ENCODE assay signal across 10 mouse cellular contexts in genomic region chr1:193668841-193669240, GRCm38 (mm10).
A peak's percentile ranks its signal among the peaks of the same experiment; 100 is the strongest.
DNase-seq lines count a peak whose midpoint lies in the region; ATAC-seq and TF ChIP-seq lines count a peak whose summit lies in the region.
"Had no signal": no experiment of that assay in that cellular context is flagged by ENCODE, and none has a peak within 500 bp of the region (broad histone marks: within the 10 kb centered on the region; RNA-seq: fewer than 3 reads in every experiment).

No protein-coding gene starts in this region.

- H3K4me1 ChIP-seq in embryonic facial prominence, embryonic 14.5 days (ENCODE audit: control insufficient read depth, insufficient read depth, low read length): no peaks in the 10 kb centered on the region; the same call in 1 of the 2 replicates
- peaks cover 27% of the 10 kb centered on the region for H3K4me1 ChIP-seq in embryonic facial prominence, embryonic 10.5 days
- peaks cover 4% of the 10 kb centered on the region; the same call in 1 of the 2 replicates for H3K4me1 ChIP-seq in G1E (ENCODE audit: insufficient read depth, low read depth, low read length)
- H3K4me1 ChIP-seq in heart, embryonic 16.5 days (ENCODE audit: control insufficient read depth, insufficient read depth, low read length): peaks cover 19% of the 10 kb centered on the region
- peaks cover 18% of the 10 kb centered on the region; the same call in 1 of the 2 replicates for H3K4me1 ChIP-seq in hindbrain, embryonic 12.5 days

- no peak for TF ChIP-seq CTCF in G1E (IDR thresholded peaks at IDR 0.05; ENCODE audit: low read depth, low read length)

- H3K27ac ChIP-seq in embryonic facial prominence, embryonic 14.5 days (replicated peaks; ENCODE audit: low read depth, low read length): no peak overlapping the region
- no peak overlapping the region for H3K27ac ChIP-seq in embryonic facial prominence, embryonic 10.5 days (replicated peaks)
- peak overlapping the region; percentile 58 for H3K27ac ChIP-seq in heart, embryonic 16.5 days (ENCODE audit: low read length)
- H3K27ac ChIP-seq in hindbrain, embryonic 12.5 days: no peak overlapping the region

- no peaks in the 10 kb centered on the region for H3K27me3 ChIP-seq in embryonic facial prominence, embryonic 14.5 days (replicated peaks; ENCODE audit: control insufficient read depth, insufficient read depth, low read length)
- H3K27me3 ChIP-seq in embryonic facial prominence, embryonic 10.5 days (replicated peaks; ENCODE audit: low read depth, poor library complexity, severe bottlenecking): no peaks in the 10 kb centered on the region
- H3K27me3 ChIP-seq in G1E (ENCODE audit: insufficient read depth, low read length): no peaks in the 10 kb centered on the region
- no peaks in the 10 kb centered on the region for H3K27me3 ChIP-seq in heart, embryonic 16.5 days (ENCODE audit: control insufficient read depth, insufficient read depth, low read length)
- H3K27me3 ChIP-seq in hindbrain, embryonic 12.5 days: no peaks in the 10 kb centered on the region

- H3K9me3 ChIP-seq in embryonic facial prominence, embryonic 14.5 days (ENCODE audit: control insufficient read depth, low read length): peaks cover 7% of the 10 kb centered on the region; the same call in 1 of the 2 replicates
- 0 out of 2 replicates have a peak, but pooled peaks cover 4% of the 10 kb centered on the region for H3K9me3 ChIP-seq in embryonic facial prominence, embryonic 10.5 days
- H3K9me3 ChIP-seq in G1E (replicated peaks): no peaks in the 10 kb centered on the region
- H3K9me3 ChIP-seq in heart, embryonic 16.5 days (replicated peaks; ENCODE audit: control insufficient read depth, low read length): peaks cover 2% of the 10 kb centered on the region; the same call in 1 of the 2 replicates
- no peaks in the 10 kb centered on the region for H3K9me3 ChIP-seq in hindbrain, embryonic 12.5 days (replicated peaks)

- H3K36me3 ChIP-seq in embryonic facial prominence, embryonic 14.5 days (ENCODE audit: control insufficient read depth, insufficient read depth, low read length): no peaks in the 10 kb centered on the region
- H3K36me3 ChIP-seq in embryonic facial prominence, embryonic 10.5 days (replicated peaks): no peaks in the 10 kb centered on the region
- no peaks in the 10 kb centered on the region for H3K36me3 ChIP-seq in G1E (replicated peaks)
- H3K36me3 ChIP-seq in heart, embryonic 16.5 days (ENCODE audit: control insufficient read depth, insufficient read depth): no peaks in the 10 kb centered on the region
- H3K36me3 ChIP-seq in hindbrain, embryonic 12.5 days: no peaks in the 10 kb centered on the region

- no peak overlapping the region for H3K9ac ChIP-seq in embryonic facial prominence, embryonic 14.5 days (ENCODE audit: low read depth, low read length)
- H3K9ac ChIP-seq in heart, embryonic 16.5 days (ENCODE audit: low read length): no peak overlapping the region
- no peak overlapping the region for H3K9ac ChIP-seq in hindbrain, embryonic 12.5 days

- peak; percentile 64 for DNase-seq in embryonic facial prominence, embryonic 14.5 days (ENCODE audit: low spot score)
- no peak for DNase-seq in embryonic facial prominence, embryonic 10.5 days (ENCODE audit: low spot score)
- DNase-seq in G1E (ENCODE audit: low spot score) (peak; percentile 3), liver (peak; percentile 49)
- DNase-seq in ovary, adult 18-20 months (ENCODE audit: low spot score): no peak
- no peak for DNase-seq in Muller cell, postnatal 12 days (ENCODE audit: inconsistent ontology term)
- DNase-seq: right cerebral cortex, postnatal 4 days had no signal

- peak; percentile 27; the same call in 1 of the 2 replicates for ATAC-seq in embryonic facial prominence, embryonic 14.5 days (ENCODE audit: low read depth)
- no peak for ATAC-seq in G1E (ENCODE audit: extremely low read depth, insufficient number of reproducible peaks, low FRiP score, poor library complexity, severe bottlenecking)
- ATAC-seq in heart, embryonic 16.5 days (replicated peaks; ENCODE audit: extremely low read depth, insufficient read depth, low FRiP score): peak; percentile 79
- ATAC-seq in hindbrain, embryonic 12.5 days (ENCODE audit: low FRiP score): no peak

- H3K4me2 ChIP-seq in embryonic facial prominence, embryonic 14.5 days (ENCODE audit: low read depth, low read length): no peak overlapping the region
- no peak overlapping the region for H3K4me2 ChIP-seq in heart, embryonic 16.5 days (ENCODE audit: low read depth, low read length)
- no peak overlapping the region for H3K4me2 ChIP-seq in hindbrain, embryonic 12.5 days (replicated peaks)

- no peak overlapping the region for H3K4me3 ChIP-seq in embryonic facial prominence, embryonic 14.5 days (ENCODE audit: low read depth, low read length)
- H3K4me3 ChIP-seq in embryonic facial prominence, embryonic 10.5 days: no peak overlapping the region
- no peak overlapping the region for H3K4me3 ChIP-seq in G1E (ENCODE audit: low read depth, low read length)
- no peak overlapping the region for H3K4me3 ChIP-seq in heart, embryonic 16.5 days (ENCODE audit: low read length)
- H3K4me3 ChIP-seq in hindbrain, embryonic 12.5 days: no peak overlapping the region
- H3K4me3 ChIP-seq: myocyte had no signal

Comparison
In these comparisons a context has a peak if more than half of its experiments do, and no peak if none do; other contexts are left out.
1. DNase-seq: peak in embryonic facial prominence, embryonic 14.5 days (single experiment), G1E (single experiment) and liver (single experiment); none in embryonic facial prominence, embryonic 10.5 days (single experiment), ovary, adult 18-20 months (single experiment) and Muller cell, postnatal 12 days (single experiment).
2. ATAC-seq: peak in embryonic facial prominence, embryonic 14.5 days (single experiment) and heart, embryonic 16.5 days (single experiment); none in G1E (single experiment) and hindbrain, embryonic 12.5 days (single experiment).